Mouse (Mus musculus) intestine, embryonic 14.5 days (tissue): ENCODE measurements around the gene Ccser1. TPM values are rescaled to one million over a fixed set of nuclear protein-coding genes. Genes with fewer than 3 reads are reported as not detected.
"Not testable (repeated sequence)": the region's sequence is repeated elsewhere in the genome, so short reads cannot be mapped to it uniquely, and the experiment has no call there.

Source experiments
- ATAC-seq: fragments of 200-750 bp; cut with Nextera tagmentation; replicated peaks from 2 replicates; pipeline ENCODE4 v1.8.0; 2017; ENCODE audit warnings: low read depth, moderate number of reproducible peaks, moderate TSS enrichment, moderate library complexity; ENCODE audit not compliant: low FRiP score, low TSS enrichment
- DNase-seq: peaks from one replicate; pipeline ENCODE4 v3.0.0-alpha.2; 2018; ENCODE audit warnings: low spot score
- H3K27ac ChIP-seq: fragments of 300-500 bp; sonication (generic); 2 replicates; pipeline ENCODE4 v1.5.1; 2014; ENCODE audit warnings: low read depth, mild to moderate bottlenecking, control low read depth
- H3K27me3 ChIP-seq: fragments of 300-500 bp; sonication (generic); replicated peaks from 2 replicates; pipeline ENCODE4 v1.6.1; 2014; ENCODE audit warnings: low read length, control low read depth; ENCODE audit not compliant: control insufficient read depth, insufficient read depth
- H3K36me3 ChIP-seq: fragments of 300-500 bp; sonication (generic); 2 replicates; pipeline ENCODE4 v1.6.1; 2014; ENCODE audit warnings: low read length, control low read depth; ENCODE audit not compliant: control insufficient read depth, insufficient read depth
- H3K4me1 ChIP-seq: fragments of 300-500 bp; sonication (generic); replicated peaks from 2 replicates; pipeline ENCODE4 v1.6.1; 2014; ENCODE audit warnings: low read length, control low read depth, mixed read lengths; ENCODE audit not compliant: control insufficient read depth, insufficient read depth
- H3K4me2 ChIP-seq: fragments of 300-500 bp; sonication (generic); 2 replicates; pipeline ENCODE4 v1.6.1; 2014; ENCODE audit warnings: low read length
- H3K4me3 ChIP-seq: fragments of 300-500 bp; sonication (generic); 2 replicates; pipeline ENCODE4 v1.5.1; 2014; ENCODE audit warnings: low read depth, low read length, control low read depth, mixed read lengths
- H3K9ac ChIP-seq: fragments of 300-500 bp; sonication (generic); 2 replicates; pipeline ENCODE4 v1.6.1; 2014; ENCODE audit warnings: mild to moderate bottlenecking, low read length
- H3K9me3 ChIP-seq: fragments of 300-500 bp; sonication (generic); 2 replicates; pipeline ENCODE4 v1.6.1; 2016; ENCODE audit warnings: low read length, control low read depth; ENCODE audit not compliant: control insufficient read depth
- WGBS: fragments of 180-500 bp; shearing (Covaris S2); extraction: QIAGEN DNeasy Blood & Tissue Kit; methylation state at CpG from one replicate; pipeline ENCODE4 v1.1.7; 2014; 5-methylcytosine and 5-hydroxymethylcytosine counted together
- polyA plus RNA-seq: library from polyadenylated mRNA; unstranded; fragments of >200 nt; fragmentation: Nextera tagmentation; extraction: Ambion mirVana; gene quantifications from 2 replicates; pipeline ENCODE4 v1.2.1, GENCODE M21; 2014

Ccser1 gene
- polyA plus RNA-seq, 1 experiment from 2014 or later = 5.1 TPM

DNA sequence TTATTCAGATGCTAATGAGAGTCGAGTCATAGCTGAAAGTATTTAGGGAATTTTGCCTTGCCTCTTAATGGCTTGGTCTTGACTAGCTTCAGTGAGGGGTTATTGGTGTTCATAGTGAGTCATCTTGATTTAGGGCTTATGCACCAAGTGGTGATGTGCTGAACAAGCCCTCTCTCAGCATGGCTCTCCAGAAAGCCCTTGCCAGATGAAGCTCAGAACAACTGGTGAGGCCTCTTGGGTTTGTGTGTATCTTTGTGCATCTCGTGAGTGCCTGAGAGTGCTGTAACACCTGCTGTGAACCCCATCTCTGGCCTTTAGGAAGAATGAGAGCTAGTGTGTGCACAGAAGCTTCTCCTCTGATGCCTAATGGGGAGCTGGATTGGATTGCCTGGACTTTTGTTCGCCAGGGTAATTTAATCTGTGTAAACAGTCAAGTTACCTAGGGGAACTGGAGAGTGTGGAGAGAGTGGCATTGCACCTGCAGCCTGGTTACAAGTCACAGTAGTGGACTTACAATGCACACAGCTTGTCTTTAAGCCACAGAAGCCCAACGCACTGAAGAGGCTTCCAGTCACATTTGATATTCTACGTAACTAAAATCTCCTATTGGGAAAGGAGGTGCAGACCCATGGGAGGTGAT is 53.5 kb downstream of the Ccser1 start:
- no peak overlapping the region for H3K27ac ChIP-seq
- WGBS = 48% methylated on average over 5 of the region's 5 CpGs
- no peak for DNase-seq

DNA sequence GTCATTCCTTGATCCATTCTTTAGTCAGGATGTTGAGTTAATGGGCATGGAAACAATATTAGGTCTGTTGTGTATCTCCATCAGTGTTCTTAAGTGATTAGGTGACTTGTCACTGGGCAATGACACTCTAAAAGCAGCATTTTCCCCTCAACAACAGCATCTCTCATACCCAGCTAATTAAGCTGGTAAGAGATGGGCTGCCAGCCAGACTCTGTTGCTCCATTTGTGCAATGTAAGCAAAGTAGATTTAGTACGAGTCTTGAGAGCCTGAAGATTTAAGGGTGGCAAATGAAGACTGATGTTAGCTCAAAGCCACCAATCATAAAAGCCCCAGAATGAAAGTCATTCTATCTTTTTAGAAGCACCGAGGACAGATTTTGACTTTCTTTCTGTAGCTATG is 60.5 kb downstream of the Ccser1 start:
- Histone ChIP-seq H3K4me1 (no peaks in the 10 kb centered on the region), H3K9ac (no peak overlapping the region), H3K27me3 (no peaks in the 10 kb centered on the region), H3K27ac (no peak overlapping the region), H3K36me3 (no peaks in the 10 kb centered on the region), H3K4me3 (no peak overlapping the region), H3K4me2 (no peak overlapping the region), H3K9me3 (no peaks in the 10 kb centered on the region)
- no peak for DNase-seq
- WGBS = 67% methylated on average over 2 of the region's 2 CpGs
- ATAC-seq = no peak

More for the DNA sequence above, 53.5 kb downstream of the Ccser1 start:
- no peak overlapping the region for H3K9ac ChIP-seq
- H3K4me3 ChIP-seq = no peak overlapping the region
- H3K4me2 ChIP-seq = no peak overlapping the region
- ATAC-seq = no peak
- no peaks in the 10 kb centered on the region for H3K36me3 ChIP-seq
- H3K27me3 ChIP-seq = no peaks in the 10 kb centered on the region
- 0 out of 2 replicates have a peak, but pooled peaks cover 3% of the 10 kb centered on the region for H3K4me1 ChIP-seq
- no peaks in the 10 kb centered on the region for H3K9me3 ChIP-seq

DNA sequence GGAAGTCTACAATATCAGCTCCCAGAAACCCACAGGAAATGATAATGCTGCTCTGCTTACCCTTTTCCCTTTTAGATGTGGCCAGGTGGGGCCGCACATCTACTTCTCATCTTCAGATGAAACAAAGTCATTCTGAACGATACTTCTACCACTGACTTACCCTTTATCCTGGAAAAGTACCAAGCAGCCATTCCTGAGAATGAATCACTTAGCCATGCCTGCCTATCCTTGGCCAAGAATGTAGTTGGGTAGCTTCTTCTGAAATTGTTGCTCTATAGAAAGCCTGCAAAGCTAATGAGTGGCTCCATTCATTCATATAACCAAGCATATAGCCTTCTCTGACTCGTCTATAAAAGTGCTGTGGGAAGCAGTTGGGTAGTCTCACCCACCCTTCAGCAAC is 62.4 kb downstream of the Ccser1 start:
- H3K4me3 ChIP-seq = no peak overlapping the region
- DNase-seq (no peak), ATAC-seq (no peak)
- H3K36me3 ChIP-seq = no peaks in the 10 kb centered on the region
- no peaks in the 10 kb centered on the region for H3K27me3 ChIP-seq
- H3K4me2 ChIP-seq = no peak overlapping the region
- H3K9me3 ChIP-seq = no peaks in the 10 kb centered on the region
- no peaks in the 10 kb centered on the region for H3K4me1 ChIP-seq
- 83% methylated on average over 3 of the region's 3 CpGs for WGBS
- no peak overlapping the region for H3K9ac ChIP-seq
- H3K27ac ChIP-seq = no peak overlapping the region

DNA sequence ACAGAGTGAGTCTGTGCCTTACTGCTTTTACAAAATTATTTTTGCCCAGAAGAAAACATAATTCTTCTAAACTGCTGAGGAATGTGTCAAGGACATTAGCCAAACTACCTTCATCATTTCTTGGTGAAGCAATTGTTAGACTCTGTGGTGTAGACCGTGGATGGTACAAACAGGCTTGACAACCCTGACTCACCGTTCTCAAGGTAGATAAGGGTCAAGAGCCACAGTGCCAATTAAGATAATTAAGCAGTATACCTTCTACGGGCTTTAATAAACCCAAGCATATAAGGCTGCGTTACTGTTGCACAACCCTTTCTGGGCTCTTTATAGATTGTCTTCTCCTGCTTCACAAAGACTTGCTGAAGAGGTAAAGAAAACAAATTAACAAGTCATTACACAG is 66.4 kb downstream of the Ccser1 start:
- ATAC-seq = no peak
- Histone ChIP-seq H3K27me3 (no peaks in the 10 kb centered on the region), H3K9ac (no peak overlapping the region), H3K4me1 (no peaks in the 10 kb centered on the region), H3K4me3 (no peak overlapping the region), H3K27ac (no peak overlapping the region), H3K9me3 (no peaks in the 10 kb centered on the region), H3K4me2 (no peak overlapping the region), H3K36me3 (no peaks in the 10 kb centered on the region)
- DNase-seq = no peak
- 67% methylated on average over 4 of the region's 4 CpGs for WGBS

DNA sequence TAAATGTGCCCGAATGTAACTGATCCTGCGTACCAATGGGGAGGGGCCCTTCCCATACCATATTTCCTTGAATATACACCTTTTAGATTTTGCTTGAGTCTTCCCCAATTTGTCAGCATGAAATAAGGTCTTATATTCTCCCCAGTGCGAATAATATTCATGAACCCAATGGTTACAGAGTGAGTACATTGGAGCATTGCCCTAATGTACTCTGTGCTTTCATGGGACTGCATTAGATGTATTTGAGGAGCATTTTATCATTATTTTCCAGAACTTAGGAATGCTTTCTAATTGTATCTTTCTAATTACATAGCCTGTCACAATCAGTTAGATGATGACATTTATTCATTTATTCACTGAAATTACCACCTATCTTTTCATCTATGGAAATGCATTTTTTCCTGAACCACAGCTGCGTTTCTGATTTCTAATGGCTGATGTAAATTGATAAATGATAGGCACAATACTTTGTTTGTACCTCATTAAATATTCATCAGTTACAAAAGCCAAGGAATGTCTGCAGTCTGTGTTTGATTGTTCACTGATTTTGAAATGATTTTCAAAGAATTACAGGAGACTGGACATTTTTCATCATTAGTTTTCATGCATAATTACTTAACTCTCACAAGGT is 67.8 kb downstream of the Ccser1 start:
- Histone ChIP-seq H3K4me3 (no peak overlapping the region), H3K27me3 (no peaks in the 10 kb centered on the region), H3K9me3 (no peaks in the 10 kb centered on the region), H3K4me2 (no peak overlapping the region), H3K4me1 (no peaks in the 10 kb centered on the region), H3K36me3 (no peaks in the 10 kb centered on the region), H3K9ac (no peak overlapping the region), H3K27ac (no peak overlapping the region)
- DNase-seq (no peak), ATAC-seq (no peak)
- WGBS = 83% methylated on average over 4 of the region's 4 CpGs

DNA sequence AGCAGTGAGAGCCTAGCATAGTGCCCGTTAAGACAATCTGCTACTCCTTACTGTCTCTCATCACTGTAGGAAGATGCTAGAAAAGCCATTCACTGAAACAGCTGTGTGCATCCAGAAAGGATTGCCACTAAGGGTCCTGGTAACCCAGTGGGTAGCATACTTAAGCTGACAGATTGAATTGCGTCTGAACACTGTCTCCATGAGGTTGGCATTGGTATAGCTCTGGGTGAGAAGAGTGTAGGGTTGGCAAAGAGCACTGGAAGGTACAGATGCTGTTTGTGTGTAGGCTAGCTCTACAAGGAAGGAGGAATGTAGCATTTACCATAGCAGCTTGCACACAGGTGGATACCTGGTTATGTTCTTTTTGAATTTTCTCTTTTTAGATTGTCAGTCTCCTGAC is 68.6 kb downstream of the Ccser1 start:
- Histone ChIP-seq H3K27ac (no peak overlapping the region), H3K9me3 (no peaks in the 10 kb centered on the region), H3K4me3 (no peak overlapping the region), H3K9ac (no peak overlapping the region), H3K4me2 (no peak overlapping the region), H3K36me3 (no peaks in the 10 kb centered on the region), H3K27me3 (no peaks in the 10 kb centered on the region), H3K4me1 (no peaks in the 10 kb centered on the region)
- 80% methylated on average over 2 of the region's 2 CpGs for WGBS
- no peak for ATAC-seq
- DNase-seq = no peak

DNA sequence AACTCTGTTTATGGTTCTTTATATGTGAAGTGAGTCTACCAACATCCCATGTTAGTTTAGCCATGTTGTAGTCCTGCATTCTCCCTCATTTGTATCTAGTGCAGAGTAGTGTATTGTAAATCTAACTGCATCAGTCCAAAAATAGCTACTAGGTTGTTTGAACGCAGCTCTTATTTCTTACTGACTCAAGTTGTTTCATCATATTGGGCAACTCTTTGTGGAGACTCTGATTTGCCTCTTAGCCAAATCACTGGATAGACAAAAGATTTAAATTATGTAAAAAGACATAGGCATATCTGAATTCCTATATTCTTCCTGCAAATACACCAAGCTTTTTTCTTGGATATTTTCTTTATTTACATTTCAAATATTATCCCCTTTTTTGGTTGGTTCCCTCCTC is 71.1 kb downstream of the Ccser1 start:
- H3K9me3 ChIP-seq = no peaks in the 10 kb centered on the region
- DNase-seq = no peak
- H3K4me2 ChIP-seq = no peak overlapping the region
- no peaks in the 10 kb centered on the region for H3K27me3 ChIP-seq
- no peaks in the 10 kb centered on the region for H3K4me1 ChIP-seq
- ATAC-seq = no peak
- H3K9ac ChIP-seq = no peak overlapping the region
- 85% methylated on average over 1 of the region's 1 CpGs for WGBS
- H3K4me3 ChIP-seq = no peak overlapping the region
- H3K36me3 ChIP-seq = no peaks in the 10 kb centered on the region
- H3K27ac ChIP-seq = no peak overlapping the region

DNA sequence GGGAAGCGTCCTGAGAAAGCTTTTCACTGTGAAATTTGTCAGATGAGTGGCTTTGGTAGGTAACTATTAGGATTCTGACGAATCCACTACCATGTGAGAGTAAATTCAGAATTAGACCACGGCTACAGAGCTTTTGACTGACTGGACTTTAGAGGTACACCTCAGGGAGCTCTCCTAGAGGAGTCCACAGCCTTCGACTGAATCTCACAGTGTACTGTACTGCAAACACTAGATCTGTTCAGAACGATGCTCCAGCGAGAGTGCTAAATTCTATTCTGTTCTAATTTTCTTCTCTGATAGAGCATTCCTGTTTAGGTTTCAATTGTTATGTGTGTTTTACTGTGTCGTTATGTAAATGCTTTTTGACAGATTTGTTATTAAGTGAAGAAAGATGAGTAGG is 72.8 kb downstream of the Ccser1 start:
- Histone ChIP-seq H3K9ac (no peak overlapping the region), H3K4me3 (no peak overlapping the region), H3K4me1 (no peaks in the 10 kb centered on the region), H3K27ac (no peak overlapping the region), H3K27me3 (no peaks in the 10 kb centered on the region), H3K36me3 (no peaks in the 10 kb centered on the region), H3K9me3 (no peaks in the 10 kb centered on the region), H3K4me2 (no peak overlapping the region)
- DNase-seq = no peak
- no peak for ATAC-seq
- WGBS = 81% methylated on average over 7 of the region's 7 CpGs

DNA sequence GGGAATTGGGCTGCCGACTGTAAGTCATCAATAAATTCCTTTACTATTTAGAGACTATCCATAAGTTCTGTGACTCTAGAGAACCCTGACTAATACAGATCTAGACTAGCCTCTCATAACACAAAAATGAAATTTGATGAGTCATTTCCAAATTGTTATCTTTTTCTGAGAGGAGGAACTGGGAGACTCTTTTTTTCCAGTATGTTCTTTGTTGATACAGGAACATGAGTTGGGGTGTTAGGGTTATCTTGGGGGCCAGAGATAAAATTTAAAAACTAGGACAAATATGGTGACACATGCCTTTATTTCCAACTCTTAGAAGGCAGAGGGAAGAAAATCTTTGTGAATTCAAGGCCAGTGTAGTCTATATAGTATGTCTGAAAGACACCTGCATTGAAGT is 75.8 kb downstream of the Ccser1 start:
- H3K4me2 ChIP-seq, DNase-seq, ATAC-seq, H3K4me3 ChIP-seq, H3K27ac ChIP-seq, H3K27me3 ChIP-seq, H3K9me3 ChIP-seq, H3K9ac ChIP-seq, H3K4me1 ChIP-seq, H3K36me3 ChIP-seq: not testable (repeated sequence)
- WGBS = no CpG with 5 or more reads among the region's 1 CpGs
